Mouse (Mus musculus): ENCODE data around the gene Txndc5.
A peak's percentile ranks its signal among the peaks of the same experiment; 100 is the strongest.

Gene Txndc5

DNA sequence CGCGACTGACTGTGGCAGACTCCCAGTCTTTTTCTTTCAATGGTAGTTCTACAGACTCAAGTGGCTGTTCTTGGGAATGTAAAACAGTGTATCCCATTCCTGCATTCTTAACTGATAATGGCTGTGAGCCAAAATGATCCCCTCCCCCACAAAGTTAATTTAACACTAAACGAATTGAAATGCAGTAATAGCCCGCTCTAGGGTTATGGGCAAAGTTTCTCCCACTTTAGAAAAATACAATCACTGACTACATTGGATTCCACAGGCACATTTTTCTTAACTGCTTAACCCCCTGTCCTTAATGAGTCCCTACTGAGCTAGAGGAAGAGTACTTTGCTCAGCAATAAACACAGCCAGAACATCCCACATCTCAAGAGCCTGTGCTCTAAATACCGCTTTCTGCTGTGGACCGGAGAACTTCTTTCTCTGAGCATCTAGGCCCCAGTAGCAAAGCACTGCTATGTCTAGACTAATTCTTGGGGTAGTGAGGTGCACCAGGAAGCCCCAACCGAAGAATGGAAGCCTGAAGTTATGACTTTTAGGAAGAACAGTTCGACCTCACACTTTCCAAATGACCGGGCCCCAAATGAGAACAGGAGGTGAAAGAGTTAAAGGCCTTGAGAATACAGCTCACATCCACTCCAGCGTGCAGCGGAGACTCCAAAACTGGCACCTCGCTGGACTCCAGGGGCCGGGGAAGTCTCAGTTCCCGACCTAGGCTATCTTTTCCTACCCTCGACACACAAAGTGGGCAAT lies 1.4 kb downstream of the Txndc5 start:
- DNase-seq (ENCODE audit: extremely low read depth, low read depth), result no peak

DNA sequence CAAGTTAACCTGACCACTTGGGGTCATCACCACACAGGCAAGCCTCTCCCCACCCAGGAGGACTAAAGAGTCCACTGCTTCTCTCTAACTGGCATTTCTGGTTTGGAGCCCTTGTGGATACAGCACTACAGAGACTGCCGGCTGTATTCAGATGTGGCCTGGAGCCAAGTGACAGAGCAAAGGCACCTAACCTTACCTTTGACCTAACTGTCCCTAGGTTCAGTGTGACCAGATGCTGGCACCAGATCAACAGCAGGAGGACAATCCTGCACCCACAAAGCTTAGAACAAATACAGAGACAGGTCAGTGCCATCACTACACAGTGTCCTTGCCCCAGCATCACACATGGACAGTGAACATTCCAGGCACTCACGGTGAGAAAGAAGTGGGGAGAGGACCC lies 2.5 kb downstream of the Txndc5 start:
- no peak for DNase-seq (ENCODE audit: extremely low read depth, low read depth)

DNA sequence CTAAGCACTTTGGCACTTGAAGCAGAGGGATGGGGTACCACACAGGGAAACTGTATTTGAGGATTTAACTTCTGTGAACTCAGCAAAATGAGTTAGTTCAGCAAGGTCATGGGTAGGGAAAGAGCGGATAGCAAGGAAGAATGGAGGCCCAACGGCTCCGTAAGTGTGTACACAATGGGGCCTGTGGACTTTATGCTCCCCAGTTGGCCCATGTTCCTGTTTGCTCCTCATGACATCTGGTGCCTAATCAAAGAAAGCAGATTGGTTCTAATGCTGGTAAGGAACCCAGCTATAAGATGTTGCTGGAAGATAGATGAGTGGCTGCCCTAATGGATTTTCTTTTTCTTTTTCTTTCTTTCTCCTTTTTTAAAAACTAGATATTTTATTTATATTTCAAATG lies 3.4 kb downstream of the Txndc5 start:
- no peak for DNase-seq (ENCODE audit: extremely low read depth, low read depth)

DNA sequence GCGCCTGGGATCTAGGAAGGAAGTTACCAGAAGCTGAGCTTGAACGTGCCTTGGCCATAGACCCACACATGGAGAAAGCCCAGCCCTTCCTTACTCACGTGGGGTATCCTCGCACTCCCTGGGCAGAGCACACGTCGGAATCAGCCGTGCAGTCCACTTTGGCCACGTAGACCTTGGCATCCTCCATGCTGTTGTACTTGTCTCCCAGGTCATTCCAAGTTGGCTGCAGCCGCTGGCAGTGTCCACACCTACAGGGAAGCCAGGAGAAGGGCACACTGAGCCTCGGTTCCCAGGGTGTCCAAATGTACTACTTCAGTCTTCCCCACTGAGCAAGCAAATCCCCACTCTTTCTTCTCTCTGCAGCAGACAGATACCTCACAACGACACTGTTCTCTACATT lies 5.4 kb downstream of the Txndc5 start:
- no peak for DNase-seq (ENCODE audit: extremely low read depth, low read depth)

DNA sequence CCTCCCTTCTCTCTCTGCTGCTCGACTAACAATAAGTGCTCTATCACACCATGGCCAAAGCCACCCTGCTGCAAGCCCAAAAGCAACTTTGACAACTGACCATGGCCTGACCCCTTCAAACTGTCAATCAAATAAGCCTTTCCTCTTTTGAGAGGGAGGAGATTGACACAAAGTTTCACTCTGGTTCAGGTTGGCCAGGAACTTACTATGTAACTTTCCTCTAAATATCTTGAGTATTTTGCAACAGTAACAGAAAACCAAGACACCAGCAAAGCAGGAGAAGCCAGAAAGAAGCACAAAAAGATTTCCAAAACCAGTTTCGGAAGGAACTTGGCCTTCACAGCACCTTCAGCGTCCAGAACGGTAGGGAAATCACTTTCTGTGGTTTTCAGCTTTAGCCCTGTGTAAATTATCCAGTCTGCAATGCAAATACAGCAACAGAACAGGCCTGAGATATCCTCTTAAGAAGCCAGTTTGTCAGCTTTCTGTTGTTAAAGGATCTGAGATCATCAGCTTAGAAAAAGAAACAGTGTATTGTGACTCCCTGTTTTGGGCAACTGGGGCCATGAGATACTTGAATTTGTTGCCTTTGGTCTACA lies 6.5 kb downstream of the Txndc5 start:
- DNase-seq (ENCODE audit: extremely low read depth, low read depth), result no peak

DNA sequence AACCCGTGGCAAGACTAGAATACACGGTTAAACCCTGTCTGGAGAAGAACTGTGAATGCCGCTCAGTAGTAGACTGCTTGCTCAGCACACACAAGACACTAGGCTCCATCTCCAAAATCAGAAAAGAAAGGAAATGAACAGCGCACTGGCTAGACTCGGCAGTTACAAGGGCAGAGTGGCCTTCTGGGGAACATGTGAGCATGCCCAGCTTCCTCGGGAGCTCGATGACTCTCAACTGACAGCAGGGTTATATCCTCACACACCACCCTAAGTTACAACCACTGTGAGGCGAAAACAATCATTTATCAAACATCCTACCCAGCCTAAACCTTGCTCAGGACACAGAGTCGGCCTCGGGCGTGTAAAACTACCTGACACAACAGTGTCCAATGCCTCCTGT lies 8.3 kb downstream of the Txndc5 start:
- DNase-seq (ENCODE audit: extremely low read depth, low read depth), result no peak

DNA sequence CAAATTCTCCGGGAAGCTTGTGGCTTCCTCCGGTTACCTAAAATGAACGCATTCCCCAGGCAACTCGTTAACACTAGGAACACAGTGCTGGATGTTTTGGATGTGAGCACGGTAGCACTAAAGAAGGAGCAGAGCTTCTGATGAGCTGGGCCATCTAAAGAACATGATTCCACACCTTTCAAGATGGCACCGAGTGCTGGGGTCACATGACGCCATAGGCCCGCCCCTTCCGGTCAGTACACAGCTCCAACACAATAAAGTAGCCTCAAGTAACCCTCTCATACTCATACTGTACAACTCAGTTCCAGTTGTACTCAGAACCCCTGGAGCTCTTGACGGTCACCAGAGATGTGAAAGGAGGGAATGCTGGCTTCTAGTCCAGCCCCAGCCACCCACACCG lies 12.0 kb downstream of the Txndc5 start:
- DNase-seq (ENCODE audit: extremely low read depth, low read depth), result no peak

DNA sequence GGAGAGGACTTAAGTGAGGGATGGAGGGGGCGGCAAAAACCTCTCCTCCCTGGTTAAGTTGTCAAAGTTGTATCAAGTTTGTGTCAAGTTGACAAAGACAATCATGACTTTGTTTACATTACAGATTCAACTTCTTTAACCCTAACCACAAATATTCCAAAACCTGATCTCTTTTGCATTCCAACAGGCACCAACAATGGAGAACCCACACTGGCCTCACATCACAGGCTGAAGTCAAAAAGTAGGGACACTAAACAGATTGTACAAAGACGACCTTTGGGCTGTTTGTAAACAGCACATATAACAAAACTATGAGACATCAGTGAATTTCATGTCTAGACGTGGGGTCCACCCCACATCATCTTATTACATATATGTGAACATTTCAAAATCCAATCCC lies 12.8 kb downstream of the Txndc5 start:
- DNase-seq (ENCODE audit: extremely low read depth, low read depth), result no peak

DNA sequence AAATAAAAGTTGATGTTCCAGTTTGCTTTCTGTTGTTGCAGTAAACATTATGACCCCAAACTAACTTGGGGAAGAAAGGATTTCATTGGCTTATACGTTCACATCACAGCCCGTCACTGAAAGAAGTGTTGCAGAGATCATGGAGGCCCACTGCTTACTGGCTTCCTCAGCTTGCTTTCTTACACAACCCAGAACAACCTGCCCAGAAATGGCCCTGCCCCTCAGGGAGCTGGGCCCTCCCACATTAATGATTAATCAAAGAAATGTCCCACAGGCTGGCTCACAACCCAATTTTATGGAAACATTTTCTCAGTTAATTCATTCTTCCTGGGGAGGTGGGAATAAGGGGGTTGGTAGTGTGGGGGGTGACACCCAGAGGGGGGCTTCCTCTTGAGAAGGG lies 13.2 kb downstream of the Txndc5 start:
- DNase-seq (ENCODE audit: extremely low read depth, low read depth), result no peak

DNA sequence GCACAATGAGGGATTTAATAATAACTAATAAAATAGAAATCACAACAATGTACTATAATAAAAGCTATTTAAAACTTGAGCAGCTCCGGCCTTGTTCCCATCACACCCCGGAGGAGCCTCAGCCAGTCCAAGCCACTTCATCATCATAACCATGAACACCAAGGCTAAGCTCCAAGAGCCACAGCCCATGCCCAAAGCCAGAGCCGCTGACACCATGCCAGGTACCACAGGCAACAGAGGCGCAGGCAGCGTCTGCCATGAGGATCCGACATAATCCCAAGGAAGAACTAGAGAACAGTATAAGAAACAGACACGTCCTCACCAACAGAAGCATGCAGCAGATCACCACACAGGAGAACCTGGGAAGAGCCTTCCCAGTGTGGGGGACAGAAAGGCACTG lies 14.7 kb downstream of the Txndc5 start:
- no peak for DNase-seq (ENCODE audit: extremely low read depth, low read depth)

DNA sequence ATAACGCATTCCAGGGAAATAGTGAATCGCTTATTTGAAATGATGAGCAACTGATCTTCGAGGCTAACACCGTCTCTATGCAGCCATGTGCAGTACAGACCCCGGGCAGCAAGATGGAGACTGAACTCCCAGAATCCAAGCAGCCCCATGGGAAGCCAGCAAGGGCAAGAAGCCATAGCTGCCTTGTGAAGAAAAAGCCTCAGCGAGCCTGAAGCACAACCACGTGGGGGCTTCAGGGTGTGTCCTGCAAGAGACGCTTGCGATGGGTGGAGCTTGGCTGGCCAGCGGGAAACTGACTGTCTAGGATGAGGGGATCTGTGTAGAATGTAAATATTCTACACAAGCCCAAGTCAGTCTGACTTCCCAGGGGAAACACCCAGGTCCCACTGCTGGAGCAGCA lies 16.6 kb downstream of the Txndc5 start:
- DNase-seq (ENCODE audit: extremely low read depth, low read depth), result no peak

DNA sequence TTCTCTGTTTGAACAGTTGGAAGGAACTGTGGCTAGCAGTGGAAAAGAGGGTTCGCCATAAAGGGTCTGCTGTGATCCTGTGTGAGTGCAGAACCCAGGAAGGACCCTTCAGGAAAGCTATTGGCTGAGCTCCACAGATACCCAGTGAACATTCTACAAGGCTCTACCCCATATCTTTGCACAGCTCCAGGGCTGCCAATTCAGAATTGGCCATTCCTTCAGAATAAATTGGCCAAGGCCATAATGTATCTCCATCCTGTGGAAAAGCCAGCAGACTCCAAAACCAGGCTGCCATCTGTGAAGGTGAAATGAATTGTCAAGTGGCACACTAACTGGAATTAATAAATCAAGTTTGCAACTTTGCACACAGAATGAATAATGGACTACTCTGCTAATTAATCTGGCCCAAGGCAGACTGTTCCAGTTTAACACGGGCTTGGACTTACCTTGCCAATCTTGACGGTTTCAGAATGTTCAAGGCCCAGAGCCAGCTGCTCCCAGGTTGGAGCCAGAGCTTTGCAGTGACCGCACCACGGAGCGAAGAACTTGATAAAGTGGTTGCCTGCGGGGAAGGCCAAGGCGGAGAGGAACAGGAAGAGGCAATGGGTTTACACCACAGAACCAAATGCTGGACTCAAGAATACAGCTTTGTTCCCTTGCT lies 18.8 kb downstream of the Txndc5 start:
- no peak for DNase-seq (ENCODE audit: extremely low read depth, low read depth)

DNA sequence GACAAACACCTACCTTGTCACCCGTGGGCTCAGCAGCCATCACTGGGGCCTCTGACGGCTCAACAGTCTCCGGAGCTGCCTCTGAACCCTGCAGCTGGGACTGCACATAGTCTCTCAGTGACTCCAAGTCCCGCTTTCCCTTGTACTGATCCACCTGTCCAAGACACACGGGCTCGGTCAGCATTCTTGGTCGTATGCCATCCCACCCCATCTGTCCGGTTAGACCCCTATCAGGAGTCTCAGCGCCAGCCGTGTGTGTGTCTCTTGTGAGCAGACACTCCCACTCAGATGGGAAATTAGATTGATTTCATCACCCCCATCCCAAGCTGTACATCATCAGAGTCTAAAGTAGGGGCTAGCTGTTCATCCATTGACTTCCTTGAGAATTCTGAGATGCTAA lies 21.7 kb downstream of the Txndc5 start:
- DNase-seq (ENCODE audit: extremely low read depth, low read depth), result no peak

DNA sequence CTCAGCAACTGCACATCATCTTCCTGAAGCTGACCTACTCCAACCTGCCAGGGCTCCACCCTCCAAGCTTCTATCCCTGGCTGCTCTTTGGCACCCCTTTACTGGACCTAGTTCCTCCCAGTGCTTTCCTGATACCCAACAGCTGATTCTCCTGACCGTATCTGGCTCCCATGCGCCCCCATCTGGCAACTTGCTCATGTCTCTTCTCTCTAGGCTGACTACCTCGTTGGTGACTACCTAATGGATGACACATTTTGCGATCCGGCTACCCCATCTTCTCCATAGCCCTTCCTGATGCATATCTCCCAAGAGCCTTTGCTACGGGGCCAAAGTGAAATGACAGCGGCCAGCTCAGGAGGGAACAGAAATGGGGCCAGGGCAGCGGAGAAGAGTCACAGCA lies 22.3 kb downstream of the Txndc5 start:
- DNase-seq (ENCODE audit: extremely low read depth, low read depth), result no peak

DNA sequence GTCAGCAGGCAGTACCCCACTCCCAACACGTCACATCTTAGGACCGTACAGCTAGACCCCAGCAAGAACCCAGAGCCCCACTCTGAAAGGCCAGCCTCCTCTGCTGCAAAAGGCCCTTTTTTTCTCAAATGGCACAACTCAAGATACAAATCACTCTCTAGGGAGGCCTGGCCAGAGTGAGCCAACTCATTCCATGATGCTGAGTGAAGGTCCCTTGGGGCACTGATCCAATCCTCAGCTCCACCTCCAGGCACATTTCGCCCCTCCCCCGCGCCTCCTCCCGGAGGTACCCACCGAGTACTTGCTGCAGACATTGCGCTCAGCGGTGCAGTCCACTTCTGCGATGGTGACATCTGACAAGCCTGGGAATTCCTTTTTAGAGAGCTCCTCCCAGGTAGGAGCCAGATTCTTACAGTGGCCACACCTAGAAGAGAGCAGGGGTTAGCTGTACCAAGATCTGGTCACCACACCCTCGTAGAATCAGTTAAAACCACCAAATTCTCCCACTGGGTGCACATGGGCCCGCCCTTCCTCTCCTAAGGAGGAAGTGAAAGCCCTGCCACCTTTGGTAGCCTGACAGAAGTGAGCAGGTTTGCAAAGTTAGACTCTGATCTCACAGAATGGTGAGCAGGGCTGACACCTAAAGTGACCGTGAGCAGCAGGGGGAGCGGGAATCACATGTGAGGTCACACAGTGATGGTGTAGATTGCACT lies 25.3 kb downstream of the Txndc5 start:
- peak; percentile 43 for DNase-seq (ENCODE audit: extremely low read depth, low read depth)

DNA sequence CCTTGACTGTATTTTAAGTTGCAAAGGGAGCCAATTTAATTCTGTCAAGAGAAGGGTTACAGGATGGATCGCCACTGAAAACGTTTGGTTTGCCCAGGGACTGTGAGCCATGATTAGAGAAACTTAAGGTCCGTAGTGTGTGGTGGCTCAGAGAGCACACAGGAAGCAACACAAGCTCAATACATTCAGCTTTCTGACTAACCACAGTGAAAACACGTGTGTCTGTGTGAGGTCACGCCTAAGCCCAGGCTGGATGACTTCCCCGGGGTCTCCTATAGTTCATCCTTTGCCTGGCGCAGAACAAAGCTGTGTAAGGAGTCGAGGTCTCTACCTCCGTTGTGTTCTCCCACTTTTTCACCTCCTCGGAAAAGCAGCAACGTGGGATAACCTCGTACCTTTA lies 27.3 kb downstream of the Txndc5 start:
- DNase-seq (ENCODE audit: extremely low read depth, low read depth), result no peak

DNA sequence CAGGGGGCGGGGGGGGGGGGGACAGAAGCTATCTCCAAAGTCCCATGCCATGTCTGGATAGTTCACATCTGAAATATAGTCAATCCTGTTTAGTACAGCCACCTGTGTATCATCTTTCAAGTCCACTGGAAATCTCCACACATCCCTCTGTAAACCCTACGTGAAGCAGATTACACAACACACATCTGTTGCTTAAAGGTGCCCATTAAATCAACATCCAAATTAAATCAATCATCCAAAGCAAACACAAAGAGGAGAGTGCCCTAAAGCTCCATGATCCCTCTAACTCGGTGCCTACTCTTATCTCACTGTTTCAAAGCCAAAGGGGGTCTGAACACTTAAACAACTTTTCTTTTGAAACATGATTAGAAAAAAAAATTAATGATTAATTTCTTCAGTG lies 31.9 kb downstream of the Txndc5 start:
- DNase-seq (ENCODE audit: extremely low read depth, low read depth), result no peak

DNA sequence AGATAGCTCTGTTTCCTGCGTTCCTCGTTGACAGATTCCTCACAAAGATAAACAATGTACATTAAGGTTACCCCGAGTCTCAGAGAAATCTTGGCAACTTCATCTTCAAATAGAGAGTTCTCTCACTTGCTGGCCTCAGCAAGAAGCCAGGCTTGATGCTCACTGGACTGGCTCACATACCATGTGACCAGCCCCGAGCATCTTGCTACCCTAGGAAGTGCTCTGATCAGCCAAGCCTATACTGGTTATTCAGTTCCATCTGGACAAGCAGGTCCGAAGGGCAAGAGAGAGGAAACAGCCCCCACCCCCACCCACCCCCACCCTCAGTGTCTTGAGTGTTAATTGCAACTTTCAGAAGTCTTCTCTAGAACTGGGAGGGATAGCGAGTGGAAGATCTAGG lies 41.9 kb downstream of the Txndc5 start:
- no peak for DNase-seq (ENCODE audit: extremely low read depth, low read depth)

DNA sequence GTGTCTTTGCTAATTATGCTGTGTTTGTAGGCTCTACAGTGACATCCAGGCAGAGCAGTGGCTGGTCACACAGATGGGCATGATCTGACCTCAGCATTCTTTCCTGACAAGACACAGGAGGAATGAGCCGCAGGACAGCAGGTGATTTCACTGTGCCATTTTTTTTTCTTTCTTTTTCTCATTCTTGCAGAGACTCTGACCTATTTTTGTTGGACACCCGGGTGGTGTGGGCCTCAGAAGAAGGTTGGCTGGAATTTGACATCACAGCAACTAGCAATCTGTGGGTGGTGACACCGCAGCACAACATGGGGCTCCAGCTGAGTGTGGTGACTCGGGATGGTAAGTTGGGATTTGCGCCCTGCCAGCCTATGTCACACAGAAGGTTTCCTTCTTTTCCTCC lies 43.9 kb downstream of the Txndc5 start:
- DNase-seq (ENCODE audit: extremely low read depth, low read depth), result no peak

DNA sequence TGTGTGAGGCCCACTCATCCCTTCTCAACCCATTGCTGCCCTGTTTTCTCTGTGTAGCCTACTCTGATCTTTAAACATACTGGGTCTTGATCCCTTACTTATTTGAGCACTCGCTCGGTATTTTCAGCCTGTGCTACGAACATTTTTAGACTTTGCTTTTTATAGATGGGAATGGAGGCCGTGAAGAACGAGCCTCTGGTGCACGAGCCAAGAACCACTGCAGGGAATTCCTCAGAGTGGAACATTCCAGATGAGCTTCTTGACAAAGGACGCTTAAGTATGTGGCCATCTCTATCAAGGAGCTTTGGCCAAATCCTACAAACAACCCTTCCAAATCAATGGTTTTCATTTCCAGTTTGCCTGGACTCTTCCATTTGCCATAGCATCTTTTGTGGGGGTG lies 47.6 kb downstream of the Txndc5 start:
- DNase-seq (ENCODE audit: extremely low read depth, low read depth), result no peak

DNA sequence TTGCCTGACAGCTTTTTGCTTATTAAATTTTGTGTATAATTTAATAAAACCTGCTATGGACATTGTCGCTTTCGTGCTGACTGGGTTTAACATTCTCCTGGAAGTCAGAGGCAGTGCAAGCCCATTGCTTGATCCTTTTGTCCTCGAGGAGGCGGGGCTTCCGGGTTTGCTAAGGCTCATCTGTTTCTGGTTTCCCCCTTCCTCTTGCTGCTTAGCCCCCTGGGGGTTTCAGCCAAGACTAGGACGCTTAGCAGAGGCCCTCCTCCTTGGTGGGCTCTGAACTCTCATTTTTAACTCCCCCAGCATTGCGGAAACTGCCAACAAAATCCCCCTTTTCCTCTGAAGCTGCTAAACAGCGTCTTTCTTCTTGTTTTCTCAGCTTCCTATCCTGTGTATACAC lies 51.7 kb downstream of the Txndc5 start:
- no peak for DNase-seq (ENCODE audit: extremely low read depth, low read depth)

DNA sequence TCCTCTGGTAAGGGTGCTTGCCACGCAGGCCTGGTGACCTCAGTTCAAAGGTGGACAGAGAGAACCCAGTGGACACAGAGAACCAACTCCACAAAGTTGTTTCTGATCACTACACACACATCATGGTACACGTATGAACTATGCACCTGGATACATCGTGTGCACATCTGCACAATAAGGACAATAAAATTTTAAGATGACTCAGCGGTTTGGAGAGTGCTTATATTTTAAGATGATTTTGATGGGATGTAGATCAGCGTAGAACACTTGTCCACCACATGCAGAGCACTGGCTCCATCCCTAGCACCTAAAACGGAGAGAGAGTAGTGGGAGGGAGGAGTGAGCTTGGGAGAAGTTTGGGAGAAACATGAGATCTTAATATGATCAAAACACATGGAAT lies 55.1 kb downstream of the Txndc5 start:
- DNase-seq (ENCODE audit: extremely low read depth, low read depth), result no peak

Measured in MEL-GATA-1-ER (cell line).